Mouse (Mus musculus) testis, adult 2 months (tissue): ENCODE results near the gene Gm17949.

ENCODE experiments used
- CTCF ChIP-seq: fragments of 200-500 bp; IDR thresholded peaks from 2 replicates; pipeline ENCODE4 v1.5.1; 2012; ENCODE audit warnings: low read depth, mild to moderate bottlenecking, inconsistent platforms, low read length, moderate library complexity; ENCODE audit not compliant: control insufficient read depth, insufficient read depth, insufficient replicate concordance
- POLR2A ChIP-seq: fragments of 200-500 bp; IDR thresholded peaks from 2 replicates; pipeline ENCODE4 v1.6.1; 2012; ENCODE audit warnings: low read depth, mild to moderate bottlenecking, inconsistent platforms, low read length, moderate library complexity; ENCODE audit not compliant: control insufficient read depth

- TF ChIP-seq CTCF, result no peak
- no peak for TF ChIP-seq POLR2A
Measured at GRCm38 (mm10) chr17:57070272-57070671, 59.0 kb downstream of the Gm17949 start.
